ENCODE assay signal across 10 mouse cellular contexts in the genomic region with DNA sequence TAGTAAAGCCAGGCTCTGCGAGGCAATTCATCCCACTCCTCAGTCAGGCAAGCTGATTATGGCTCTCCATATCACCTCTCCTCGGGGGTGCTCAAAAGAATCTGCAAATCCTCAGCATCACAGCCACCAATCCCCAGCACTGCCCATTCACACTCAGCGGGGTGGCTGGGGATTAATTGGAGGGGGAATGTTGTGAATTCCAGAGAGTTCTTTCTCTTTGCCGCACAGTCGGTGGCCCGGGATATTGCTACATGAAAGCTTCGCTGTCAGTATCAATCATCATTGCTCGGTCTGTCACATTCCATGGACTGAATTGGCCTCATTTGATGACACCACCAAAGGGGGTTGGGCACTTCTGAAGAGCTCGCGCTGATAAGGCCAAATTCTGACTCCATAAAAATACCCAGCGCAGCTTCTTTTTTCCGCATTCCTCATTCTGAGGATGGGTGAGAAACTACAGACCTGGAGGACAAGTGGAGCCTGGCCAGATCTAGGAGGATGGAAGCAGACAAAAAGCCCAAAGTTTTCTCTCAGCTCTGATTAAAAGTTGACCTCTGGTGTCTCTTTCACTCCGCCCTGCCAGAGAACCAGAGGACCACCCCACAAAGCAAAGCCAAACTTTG. TPM values are rescaled to one million over a fixed set of nuclear protein-coding genes. Genes with fewer than 3 reads are reported as not detected.
DNase-seq lines count a peak whose midpoint lies in the region; ATAC-seq lines count a peak whose summit lies in the region.
"Had no signal": no experiment of that assay in that cellular context is flagged by ENCODE, and none has a peak within 500 bp of the region (broad histone marks: within the 10 kb centered on the region; RNA-seq: fewer than 3 reads in every experiment).

No protein-coding gene starts in this region.

- no peaks in the 10 kb centered on the region for H3K27me3 ChIP-seq in heart, embryonic 12.5 days (replicated peaks)
- H3K27me3 ChIP-seq in forebrain, embryonic 16.5 days (replicated peaks; ENCODE audit: control insufficient read depth, insufficient read depth, low read length), result no peaks in the 10 kb centered on the region
- no peaks in the 10 kb centered on the region for H3K27me3 ChIP-seq in midbrain, embryonic 11.5 days (ENCODE audit: control insufficient read depth, insufficient read depth, low read length)
- H3K27me3 ChIP-seq in liver, embryonic 12.5 days (replicated peaks), result peaks cover 7% of the 10 kb centered on the region; the same call in 1 of the 2 replicates

- H3K27ac ChIP-seq in heart, embryonic 12.5 days (ENCODE audit: poor library complexity, severe bottlenecking), result no peak overlapping the region
- H3K27ac ChIP-seq in forebrain, embryonic 16.5 days (ENCODE audit: low read length), result no peak overlapping the region
- H3K27ac ChIP-seq in midbrain, embryonic 11.5 days (ENCODE audit: low read depth, low read length), result peak overlapping the region; percentile 30; the same call in 1 of the 2 replicates
- H3K27ac ChIP-seq in liver, embryonic 12.5 days, result no peak overlapping the region
- H3K27ac ChIP-seq: liver, embryonic 13.5 days had no signal

- H3K4me1 ChIP-seq in heart, embryonic 12.5 days (replicated peaks), result peaks cover 12% of the 10 kb centered on the region
- no peaks in the 10 kb centered on the region for H3K4me1 ChIP-seq in forebrain, embryonic 16.5 days (replicated peaks; ENCODE audit: control insufficient read depth, insufficient read depth, low read length)
- H3K4me1 ChIP-seq in midbrain, embryonic 11.5 days (ENCODE audit: control insufficient read depth, insufficient read depth, low read length), result peaks cover 8% of the 10 kb centered on the region
- H3K4me1 ChIP-seq in liver, embryonic 12.5 days, result no peaks in the 10 kb centered on the region
- H3K4me1 ChIP-seq: liver, embryonic 13.5 days had no signal

- H3K9me3 ChIP-seq in heart, embryonic 12.5 days (replicated peaks), result no peaks in the 10 kb centered on the region
- no peaks in the 10 kb centered on the region for H3K9me3 ChIP-seq in forebrain, embryonic 16.5 days (ENCODE audit: control insufficient read depth, low read length)
- no peaks in the 10 kb centered on the region for H3K9me3 ChIP-seq in midbrain, embryonic 11.5 days (ENCODE audit: control insufficient read depth, low read length)
- H3K9me3 ChIP-seq in liver, embryonic 12.5 days (replicated peaks), result no peaks in the 10 kb centered on the region
- H3K9me3 ChIP-seq: liver, embryonic 13.5 days had no signal

- peak overlapping the region; percentile 43; the same call in 1 of the 2 replicates for H3K9ac ChIP-seq in heart, embryonic 12.5 days
- H3K9ac ChIP-seq in forebrain, embryonic 16.5 days (replicated peaks; ENCODE audit: low read depth, low read length), result no peak overlapping the region
- H3K9ac ChIP-seq in midbrain, embryonic 11.5 days (ENCODE audit: low read length), result no peak overlapping the region
- H3K9ac ChIP-seq in liver, embryonic 12.5 days, result no peak overlapping the region
- H3K9ac ChIP-seq: liver, embryonic 13.5 days had no signal

- peak overlapping the region; percentile 69 for H3K4me2 ChIP-seq in heart, embryonic 12.5 days
- H3K4me2 ChIP-seq in forebrain, embryonic 16.5 days (ENCODE audit: low read length), result 0 out of 2 replicates have a peak overlapping the region, but pooled peaks have one; percentile 21
- H3K4me2 ChIP-seq in midbrain, embryonic 11.5 days, result no peak overlapping the region
- H3K4me2 ChIP-seq in liver, embryonic 12.5 days, result no peak overlapping the region
- H3K4me2 ChIP-seq: liver, embryonic 13.5 days had no signal

- 4% methylated on average over 13 of the region's 13 CpGs for WGBS in heart, embryonic 12.5 days
- WGBS in forebrain, embryonic 16.5 days, result 3% methylated on average over 13 of the region's 13 CpGs
- WGBS in midbrain, embryonic 11.5 days, result 3% methylated on average over 13 of the region's 13 CpGs
- WGBS in liver, embryonic 12.5 days (ENCODE audit: insufficient replicate concordance), result 7% methylated on average over 13 of the region's 13 CpGs

- intact Hi-C loops in heart, postnatal 36 days (cut with DNase I), result no loop called here

- no peaks in the 10 kb centered on the region for H3K36me3 ChIP-seq in heart, embryonic 12.5 days
- H3K36me3 ChIP-seq in forebrain, embryonic 16.5 days (ENCODE audit: control insufficient read depth, insufficient read depth), result no peaks in the 10 kb centered on the region
- no peaks in the 10 kb centered on the region for H3K36me3 ChIP-seq in midbrain, embryonic 11.5 days (ENCODE audit: control insufficient read depth, insufficient read depth, low read length)
- H3K36me3 ChIP-seq in liver, embryonic 12.5 days, result no peaks in the 10 kb centered on the region
- H3K36me3 ChIP-seq: liver, embryonic 13.5 days had no signal

- DNase-seq in heart, postnatal 36 days, result no peak
- DNase-seq in R1 (ENCODE audit: low read depth, low spot score), result peak; percentile 95
- DNase-seq in midbrain, embryonic 11.5 days (ENCODE audit: low spot score, missing footprints), result peak; percentile 97
- DNase-seq in gastrocnemius, adult 8-10 months (ENCODE audit: low spot score in 2 of 2), result no peak
- no peak for DNase-seq in thymus, postnatal 10 days (ENCODE audit: low spot score in 2 of 2)
- DNase-seq: gastrocnemius, postnatal 10 days; liver, embryonic 13.5 days had no signal

- 0 out of 2 replicates have a peak, but pooled peaks have one; percentile 9 for ATAC-seq in heart, embryonic 12.5 days (ENCODE audit: insufficient number of reproducible peaks, low FRiP score)
- ATAC-seq in forebrain, embryonic 16.5 days, result peak; percentile 77
- peak; percentile 89 for ATAC-seq in midbrain, embryonic 11.5 days (ENCODE audit: low FRiP score)
- no peak for ATAC-seq in liver, embryonic 12.5 days

- peak overlapping the region; percentile 37 for H3K4me3 ChIP-seq in heart, embryonic 12.5 days
- H3K4me3 ChIP-seq in forebrain, embryonic 16.5 days (replicated peaks; ENCODE audit: low read length), result no peak overlapping the region
- H3K4me3 ChIP-seq in midbrain, embryonic 11.5 days (ENCODE audit: low read depth, low read length), result no peak overlapping the region
- no peak overlapping the region for H3K4me3 ChIP-seq in liver, embryonic 12.5 days
- H3K4me3 ChIP-seq: liver, embryonic 13.5 days had no signal

RNA-seq across cellular contexts. Expression of a gene that starts 57.1 kb away (rescaled TPM):
- polyA plus RNA-seq in heart, embryonic 12.5 days (2016; fragmentation: Nextera tagmentation; extraction: Ambion mirVana), result 148 and 153 TPM in 2 replicates
- 10 to 100 TPM; 44.2 to 46.0 TPM for total RNA-seq in heart, postnatal 36 days (2021)
- 34.6 and 42.8 TPM in 2 replicates for polyA plus RNA-seq in forebrain, embryonic 16.5 days (2015; fragmentation: Nextera tagmentation; extraction: Ambion mirVana)
- 212 and 215 TPM in 2 replicates for polyA plus RNA-seq in midbrain, embryonic 11.5 days (2014; fragmentation: Nextera tagmentation; extraction: Ambion mirVana)
- total RNA-seq in gastrocnemius, adult 8-10 months (2022), result 10 to 100 TPM; 15.8 to 28.8 (median 25.4) TPM
- 14.3 and 14.4 TPM in 2 replicates for polyA plus RNA-seq in liver, embryonic 12.5 days (2016; fragmentation: Nextera tagmentation; extraction: Ambion mirVana)

Comparison
In these comparisons a context has a peak if more than half of its experiments do, and no peak if none do; other contexts are left out.
1. H3K4me2 ChIP-seq: peak in heart, embryonic 12.5 days (single experiment) and forebrain, embryonic 16.5 days (single experiment); none in midbrain, embryonic 11.5 days (single experiment) and liver, embryonic 12.5 days (single experiment).
2. DNase-seq: peak in R1 (single experiment) and midbrain, embryonic 11.5 days (single experiment); none in heart, postnatal 36 days (0 of 2), gastrocnemius, adult 8-10 months (0 of 2) and thymus, postnatal 10 days (0 of 2).